Mouse (Mus musculus) lung, adult 10 weeks (tissue): Measurements from ENCODE around the gene Gm8265. TPM values are rescaled to one million over a fixed set of nuclear protein-coding genes. Genes with fewer than 3 reads are reported as not detected.

ENCODE experiments used
- polyA plus RNA-seq: library from polyadenylated mRNA; stranded (reverse); fragments of 350-450 nt; fragmentation: Illumina TruSeq; extraction: RNeasy Lipid Tissue Mini Kit (QIAGEN cat#74804); gene quantifications from one replicate; pipeline ENCODE4 v1.2.3, GENCODE M21; 2014; ENCODE audit warnings: low read depth, low replicate concordance; ENCODE audit not compliant: insufficient read depth

Gene Gm8265
- not detected for polyA plus RNA-seq

GRCm38 (mm10) chr14:5632928-5633327 is at the start of gene Gm8265:
Gm8265 (minus strand) TSS chr14:5633028.

Other genes with a start within 250 kb of the Gm8265 start
- 0.28 TPM for gene Gm3500, start 244.0 kb downstream of the Gm8265 start, polyA plus RNA-seq
- not detected for gene Gm3194, start 177.6 kb downstream of the Gm8265 start, polyA plus RNA-seq
- not detected for gene Gm8246, start 155.2 kb downstream of the Gm8265 start, polyA plus RNA-seq
- gene Gm3187, start 148.8 kb downstream of the Gm8265 start, polyA plus RNA-seq, result not detected
- gene Gm3488, start 131.4 kb downstream of the Gm8265 start, polyA plus RNA-seq, result 0.15 TPM
- gene Gm3532, start 94.5 kb downstream of the Gm8265 start, polyA plus RNA-seq, result not detected
- not detected for gene Gm9603, start 54.4 kb upstream of the Gm8265 start, polyA plus RNA-seq
- not detected for gene Gm3373, start 108.5 kb upstream of the Gm8265 start, polyA plus RNA-seq
- gene Gm3383, start 175.0 kb upstream of the Gm8265 start, polyA plus RNA-seq, result not detected
- not detected for gene Gm3424, start 197.3 kb upstream of the Gm8265 start, polyA plus RNA-seq
- gene Gm8237, start 247.4 kb upstream of the Gm8265 start, polyA plus RNA-seq, result 0.14 TPM